Mouse (Mus musculus): Measurements from ENCODE around the gene Gm38392.

DNA sequence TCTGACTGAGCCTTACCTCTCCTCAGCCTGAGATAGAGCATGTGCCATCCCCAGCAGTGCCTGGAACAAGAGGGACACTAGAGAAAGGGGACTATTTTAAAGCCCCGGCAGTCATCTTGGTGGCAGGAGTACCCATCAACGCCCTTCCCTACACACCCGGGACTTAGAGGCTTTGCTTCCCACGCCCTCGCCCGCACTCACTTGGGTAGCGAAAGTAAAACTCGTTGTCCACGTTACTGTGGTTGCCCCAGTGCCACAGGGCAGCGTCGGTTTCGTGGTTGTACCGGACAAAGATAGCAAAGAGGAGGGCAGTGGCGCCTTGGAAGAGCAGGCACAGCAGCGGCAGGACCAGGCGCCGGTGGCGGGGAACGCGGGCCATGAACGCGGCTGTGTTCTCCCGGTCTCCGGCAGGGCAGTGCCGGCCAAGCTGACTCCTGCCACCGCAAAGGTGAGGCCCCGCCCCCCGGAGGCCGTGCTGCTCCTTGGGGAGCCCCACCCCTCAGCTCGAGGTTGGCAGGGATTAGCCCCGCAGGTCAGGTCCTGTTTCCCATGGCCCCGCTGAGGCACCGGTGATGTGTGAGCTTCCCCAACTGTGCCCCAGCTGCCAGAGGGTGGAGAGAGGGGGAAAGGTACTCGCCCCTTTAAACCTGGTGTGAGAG is 32.6 kb downstream of the Gm38392 start, which contains the start of gene Rhbg:
- no peak for TF ChIP-seq CTCF (IDR thresholded peaks at IDR 0.05; ENCODE audit: control insufficient read depth, insufficient read depth, low read length)
- TF ChIP-seq POLR2A (IDR thresholded peaks at IDR 0.05; ENCODE audit: borderline replicate concordance, control insufficient read depth, low read depth, low read length): no peak

All from bone marrow, adult 2 months (tissue).